Mouse (Mus musculus): Measurements from ENCODE around the gene Ndst4.

DNA sequence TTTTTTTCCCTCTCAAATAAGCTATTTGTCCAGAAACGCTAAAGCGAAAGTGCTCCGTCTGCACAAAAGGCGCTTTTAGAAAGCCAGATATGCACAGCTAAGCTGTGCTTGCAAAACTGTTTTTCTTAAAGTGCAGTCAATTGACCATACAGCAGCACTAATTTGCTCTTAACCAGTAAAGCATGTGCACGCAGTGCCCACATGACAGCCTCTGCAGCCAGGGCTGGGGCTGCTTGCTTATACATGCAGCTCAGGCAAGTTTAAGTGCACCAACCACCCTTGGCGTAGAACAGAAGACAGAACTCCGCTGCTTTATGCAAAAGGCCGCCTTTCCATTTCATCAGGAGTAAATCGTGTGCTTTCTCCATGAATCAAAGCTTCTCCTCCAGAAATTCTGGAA is 275.0 kb downstream of the Ndst4 start:
- no peak for TF ChIP-seq GATA1 (IDR thresholded peaks at IDR 0.05; ENCODE audit: borderline replicate concordance, low read length)
- TF ChIP-seq FLI1 (IDR thresholded peaks at IDR 0.05; ENCODE audit: low read length): no peak
